Mouse (Mus musculus) bone marrow macrophage, adult 2 months (primary cell): ENCODE results near the gene Gnaz.

Experiments used
- CTCF ChIP-seq: IDR thresholded peaks from 2 replicates; pipeline ENCODE4 v1.5.1; 2012; ENCODE audit warnings: low read depth, mild to moderate bottlenecking, low read length, moderate library complexity
- POLR2A ChIP-seq: IDR thresholded peaks from 2 replicates; pipeline ENCODE4 v1.6.1; 2012; ENCODE audit warnings: mild to moderate bottlenecking, low read depth, low read length, borderline replicate concordance

DNA sequence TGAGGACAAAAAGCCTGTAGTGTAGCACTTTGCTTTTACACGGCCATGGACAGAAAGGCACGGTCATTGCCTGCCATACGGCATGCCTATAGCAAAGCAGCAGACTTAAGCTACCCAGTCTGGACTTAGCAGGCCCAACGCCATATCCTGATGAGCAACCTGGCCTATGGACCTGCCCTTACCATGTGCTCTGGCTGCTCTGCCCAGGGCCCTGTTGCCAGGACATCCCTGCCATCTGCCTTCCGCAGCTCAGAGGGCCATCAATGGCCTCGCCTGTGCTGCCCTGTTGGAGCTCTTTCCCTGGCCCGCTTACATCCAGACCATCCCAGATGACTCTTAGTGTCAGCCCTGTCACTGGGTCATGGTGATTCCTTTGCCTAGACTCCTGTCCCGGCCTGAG lies 34.4 kb downstream of the Gnaz start:
- TF ChIP-seq POLR2A (no peak), CTCF (no peak)
